In genomic region chr7:143599428-143600230, GRCm38 (mm10) we compare ENCODE assay signal across 8 mouse cellular contexts. TPM values are rescaled to one million over a fixed set of nuclear protein-coding genes. Genes with fewer than 3 reads are reported as not detected.
A peak's percentile ranks its signal among the peaks of the same experiment; 100 is the strongest.
DNase-seq lines count a peak whose midpoint lies in the region; ATAC-seq and TF ChIP-seq lines count a peak whose summit lies in the region.

Cars (minus strand) TSS chr7:143600090.

- peak; percentile 99 for ATAC-seq in forebrain, embryonic 15.5 days (replicated peaks)
- ATAC-seq in neutrophil, adult 5-6 weeks (ENCODE audit: extremely low read depth, insufficient number of reproducible peaks, low FRiP score, poor library complexity, severe bottlenecking) = peak; percentile 98

- 1% methylated on average over 35 of the region's 35 CpGs for WGBS in forebrain, embryonic 15.5 days
- 1% methylated on average over 35 of the region's 35 CpGs for WGBS in lung, adult 2 months

- no peak for DNase-seq in ES-E14 (ENCODE audit: low read depth, low spot score)
- DNase-seq in cerebellum, adult 11-12 months = peak; percentile 88
- DNase-seq in heart, postnatal 25 days (ENCODE audit: low spot score) = peak; percentile 90
- peak; percentile 92 to 95 for DNase-seq in layer of hippocampus, adult 18-20 months (ENCODE audit: low spot score in 2 of 2)
- DNase-seq in lung, adult 2 months = peak; percentile 95
- DNase-seq in thymus, adult 18-20 months = peak; percentile 94 to 97

- TF ChIP-seq POLR2A in lung, adult 2 months (IDR thresholded peaks at IDR 0.05; ENCODE audit: borderline replicate concordance, extremely low read depth, low read depth, low read length) = peak; percentile 50; the same call in 1 of the 2 replicates

- H3K4me2 ChIP-seq in forebrain, embryonic 15.5 days (replicated peaks) = peak within 1 kb of the TSS; percentile 86

- in situ Hi-C loops in ES-E14 (cut with MboI; ENCODE audit: low sequenced_read_pairs in 2 of 2, unreplicated experiment in 2 of 2) = loop anchor here in 1 of 2 experiments (10.0 kb wide), 1 partner anchor 95 kb away; no protein-coding TSS in a partner anchor

- H3K4me1 ChIP-seq in ES-E14 (ENCODE audit: control insufficient read depth in 2 of 2, insufficient read depth in 2 of 2, low read length in 2 of 2, poor library complexity in 1 of 2) = peaks cover 4 to 9% of the 10 kb centered on the region in 2 experiments; a peak in 3 of 4 replicates
- H3K4me1 ChIP-seq in forebrain, embryonic 15.5 days = peaks cover 27% of the 10 kb centered on the region
- peaks cover 5% of the 10 kb centered on the region; the same call in 1 of the 2 replicates for H3K4me1 ChIP-seq in lung, adult 2 months (ENCODE audit: control insufficient read depth, insufficient read depth, low read length)

- H3K27ac ChIP-seq in ES-E14 (ENCODE audit: insufficient read depth, low read depth, low read length, poor library complexity, severe bottlenecking) = peak within 1 kb of the TSS; percentile 42; the same call in 1 of the 2 replicates
- H3K27ac ChIP-seq in forebrain, embryonic 15.5 days (replicated peaks) = peak within 1 kb of the TSS; percentile 74

- H3K9ac ChIP-seq in ES-E14 (ENCODE audit: insufficient read depth, low read depth, low read length, poor library complexity, severe bottlenecking) = peak within 1 kb of the TSS; percentile 89
- peak within 1 kb of the TSS; percentile 97 for H3K9ac ChIP-seq in forebrain, embryonic 15.5 days (replicated peaks)

- H3K27me3 ChIP-seq in forebrain, embryonic 15.5 days = no peaks in the 10 kb centered on the region

- peaks cover 25% of the 10 kb centered on the region for H3K36me3 ChIP-seq in ES-E14 (ENCODE audit: control insufficient read depth, insufficient read depth, low read length, poor library complexity, severe bottlenecking)
- no peaks in the 10 kb centered on the region for H3K36me3 ChIP-seq in forebrain, embryonic 15.5 days

- intact Hi-C loops in heart, postnatal 25 days (cut with DNase I) = loop anchor here (5.0 kb wide), 1 partner anchor 48 kb away; the partner anchor contains the start of gene Tnfrsf22

- H3K9me3 ChIP-seq in ES-E14 (ENCODE audit: control insufficient read depth, insufficient read depth, low read depth, low read length) = no peaks in the 10 kb centered on the region
- H3K9me3 ChIP-seq in forebrain, embryonic 15.5 days = no peaks in the 10 kb centered on the region

- peak within 1 kb of the TSS; percentile 84 to 100 for H3K4me3 ChIP-seq in ES-E14 (ENCODE audit: insufficient read depth in 1 of 2, low read depth in 1 of 2, low read length in 2 of 2, poor library complexity in 1 of 2, severe bottlenecking in 1 of 2)
- H3K4me3 ChIP-seq in forebrain, embryonic 15.5 days = peak within 1 kb of the TSS; percentile 97
- peak within 1 kb of the TSS; percentile 97 for H3K4me3 ChIP-seq in lung, adult 2 months (replicated peaks; ENCODE audit: extremely low read depth, low read depth, low read length)

- no peak for TF ChIP-seq CTCF in lung, adult 2 months (IDR thresholded peaks at IDR 0.05; ENCODE audit: insufficient read depth, low read length)

TF ChIP-seq in ES-E14, 5 proteins besides CTCF, POLR2A, EP300 and RAD21:
- no peak for TF ChIP-seq ZC3H11A (IDR thresholded peaks at IDR 0.05; ENCODE audit: borderline replicate concordance, low read depth, low read length)
- TF ChIP-seq CHD2 (IDR thresholded peaks at IDR 0.05; ENCODE audit: low read depth, low read length) = 0 out of 2 replicates have a peak, but pooled peaks have one; percentile 26
- TF ChIP-seq HCFC1 (IDR thresholded peaks at IDR 0.05; ENCODE audit: borderline replicate concordance, insufficient read depth, low read length) = peak; percentile 71; the same call in 1 of the 2 replicates

RNA-seq across cellular contexts. Expression of gene Cars, which starts in this region (rescaled TPM):
- total RNA-seq in ES-E14 (2012; rRNA removed) = 153 and 241 TPM in 2 replicates
- polyA plus RNA-seq in forebrain, embryonic 15.5 days (2015; fragmentation: Nextera tagmentation; extraction: Ambion mirVana) = 70.1 and 73.0 TPM in 2 replicates
- total RNA-seq in heart, postnatal 25 days (2021) = 10 to 100 TPM; 18.3 to 18.4 TPM
- 10 to 100 TPM; 38.4 to 53.4 TPM for total RNA-seq in layer of hippocampus, adult 18-20 months (2021)
- polyA plus RNA-seq in lung, adult 2 months (2012; rRNA removed) = 14.4 and 17.1 TPM in 2 replicates
- 63.9 and 78.8 TPM in 2 replicates for total RNA-seq in neutrophil, adult 5-6 weeks (2017)
